Mouse (Mus musculus) ES-E14 (cell line): ENCODE measurements around the gene Tgfb1.

Experiments used
- CHD2 ChIP-seq: IDR thresholded peaks from 2 replicates; pipeline ENCODE4 v1.6.1; 2014; ENCODE audit warnings: mild to moderate bottlenecking, low read depth, low read length, inconsistent platforms
- HCFC1 ChIP-seq: IDR thresholded peaks from 2 replicates; pipeline ENCODE4 v1.6.1; 2012; ENCODE audit warnings: low read length, inconsistent platforms, borderline replicate concordance; ENCODE audit not compliant: insufficient read depth

DNA sequence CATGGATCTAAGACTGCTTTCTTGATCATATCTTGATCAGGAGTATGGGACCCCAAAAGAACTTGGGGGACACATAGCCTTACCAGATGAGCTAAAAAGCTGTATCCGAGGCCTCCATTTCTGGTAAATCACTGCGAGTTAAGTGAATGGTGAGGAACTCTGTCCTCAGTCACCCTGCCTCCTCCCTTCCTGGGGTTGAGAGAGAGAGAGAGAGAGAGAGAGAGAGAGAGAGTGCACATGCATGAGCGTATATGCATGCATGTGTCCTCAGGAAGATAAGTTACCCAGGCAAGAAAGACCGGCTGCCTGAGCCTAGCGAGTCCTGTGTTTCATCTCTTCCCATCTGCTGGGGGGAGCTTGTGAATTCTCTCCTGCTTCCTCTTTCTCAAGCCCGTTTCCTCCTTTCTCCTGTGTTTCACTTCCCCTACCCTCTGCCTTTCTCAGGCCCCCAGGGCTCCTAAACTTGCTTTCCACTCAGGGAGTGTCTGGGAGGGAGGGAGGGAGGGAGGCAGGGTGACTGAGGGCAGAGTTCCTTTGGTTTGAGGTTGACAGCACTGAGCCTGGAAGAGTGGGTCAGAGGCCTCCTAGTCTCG, 19.9 kb downstream of the Tgfb1 start:
- TF ChIP-seq HCFC1 (no peak), CHD2 (no peak)
